Mouse (Mus musculus) gastrocnemius, postnatal 14 days (tissue): ENCODE measurements at regions not wholly inside any gene's neighbourhood (a gene's known extent, or its start where the extent isn't known, plus 50 kb on each side); places are given as distances from the start of the nearest gene placed in this dataset.
"Not testable (repeated sequence)": the region's sequence is repeated elsewhere in the genome, so short reads cannot be mapped to it uniquely, and the experiment has no call there.

Experiments used
- DNase-seq: peaks from one replicate; pipeline ENCODE4 v3.0.0; 2021; ENCODE audit warnings: mixed read lengths
- intact Hi-C: fragments of 180-260 bp; cut with DNase I; formaldehyde crosslinking; loops from one replicate; pipeline ENCODE4 v1.15.1; 2025; ENCODE audit warnings: low total_unique reads

DNA sequence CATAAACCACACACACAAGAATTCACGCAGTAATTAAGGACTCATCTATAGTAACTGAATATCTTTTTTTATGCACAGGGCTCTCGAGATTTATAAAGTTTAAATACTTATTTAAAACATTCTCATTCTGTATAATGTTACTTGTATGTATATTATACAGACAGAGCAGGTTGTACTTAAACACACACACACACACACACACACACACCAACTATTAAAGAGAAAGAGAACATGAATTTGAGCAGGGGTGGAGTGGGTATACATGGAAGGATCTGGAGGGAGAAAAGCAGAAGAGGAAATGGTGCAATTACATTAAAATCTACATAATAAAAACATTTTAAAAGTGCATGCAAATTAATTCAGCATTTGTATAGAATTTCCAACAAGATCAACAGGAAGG lies 518.8 kb downstream of the Lmo7 start:
- DNase-seq = no peak
- intact Hi-C loops = no loop called here

DNA sequence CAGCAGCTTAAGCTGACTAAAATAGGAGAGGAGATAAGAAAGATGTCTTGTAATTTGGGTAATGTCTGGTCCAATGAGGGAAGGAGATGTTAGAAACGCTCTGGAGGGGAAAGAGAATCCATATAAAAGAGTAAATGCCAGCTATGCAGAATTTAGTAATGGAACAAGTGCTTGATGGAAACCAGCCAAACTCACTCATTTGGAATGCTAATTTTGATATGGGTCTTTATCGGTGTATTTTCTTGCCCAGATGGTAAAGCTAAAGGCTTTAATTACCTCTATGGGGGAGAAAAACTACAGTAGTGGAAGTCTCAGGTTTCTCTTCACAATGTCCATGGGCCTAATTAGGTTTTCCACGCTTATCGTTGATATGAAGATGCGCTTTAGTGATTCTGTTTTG lies 518.3 kb downstream of the Lmo7 start:
- intact Hi-C loops = no loop called here
- no peak for DNase-seq

DNA sequence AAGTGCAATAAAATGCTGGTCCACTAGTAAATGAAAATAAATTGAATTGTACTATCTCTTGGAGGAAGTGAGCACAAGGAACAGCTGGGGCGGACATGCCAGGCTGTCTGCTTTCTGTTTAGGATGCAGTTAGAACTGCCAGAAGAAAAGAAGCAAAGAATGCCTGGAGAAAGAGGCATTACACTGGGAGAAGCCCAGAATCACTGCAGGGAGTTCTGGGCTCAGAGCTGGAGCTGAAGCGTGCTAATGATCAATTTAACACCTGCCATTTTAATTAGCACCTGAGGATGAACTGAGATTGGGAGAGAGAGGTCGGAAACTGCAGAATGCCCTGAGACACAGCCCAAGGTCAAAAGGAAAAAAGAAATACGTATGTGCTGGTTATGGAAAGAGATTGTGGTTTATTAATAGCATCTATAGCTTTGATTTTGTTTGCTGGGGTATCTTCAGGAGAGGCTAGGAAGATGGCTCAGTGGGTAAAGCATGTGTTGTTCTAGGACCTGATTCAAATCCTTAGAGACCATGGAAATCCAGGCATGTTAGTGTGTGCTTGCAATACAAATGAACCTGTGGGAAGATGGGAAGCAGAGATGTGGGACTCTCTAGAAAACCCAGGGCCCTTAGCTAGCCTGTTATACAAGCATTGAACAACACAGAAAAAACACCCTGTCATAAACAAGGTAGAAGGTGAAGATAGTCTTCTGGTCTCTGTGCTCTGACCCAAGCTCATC lies 514.2 kb downstream of the Lmo7 start:
- intact Hi-C loops = no loop called here
- DNase-seq = no peak

DNA sequence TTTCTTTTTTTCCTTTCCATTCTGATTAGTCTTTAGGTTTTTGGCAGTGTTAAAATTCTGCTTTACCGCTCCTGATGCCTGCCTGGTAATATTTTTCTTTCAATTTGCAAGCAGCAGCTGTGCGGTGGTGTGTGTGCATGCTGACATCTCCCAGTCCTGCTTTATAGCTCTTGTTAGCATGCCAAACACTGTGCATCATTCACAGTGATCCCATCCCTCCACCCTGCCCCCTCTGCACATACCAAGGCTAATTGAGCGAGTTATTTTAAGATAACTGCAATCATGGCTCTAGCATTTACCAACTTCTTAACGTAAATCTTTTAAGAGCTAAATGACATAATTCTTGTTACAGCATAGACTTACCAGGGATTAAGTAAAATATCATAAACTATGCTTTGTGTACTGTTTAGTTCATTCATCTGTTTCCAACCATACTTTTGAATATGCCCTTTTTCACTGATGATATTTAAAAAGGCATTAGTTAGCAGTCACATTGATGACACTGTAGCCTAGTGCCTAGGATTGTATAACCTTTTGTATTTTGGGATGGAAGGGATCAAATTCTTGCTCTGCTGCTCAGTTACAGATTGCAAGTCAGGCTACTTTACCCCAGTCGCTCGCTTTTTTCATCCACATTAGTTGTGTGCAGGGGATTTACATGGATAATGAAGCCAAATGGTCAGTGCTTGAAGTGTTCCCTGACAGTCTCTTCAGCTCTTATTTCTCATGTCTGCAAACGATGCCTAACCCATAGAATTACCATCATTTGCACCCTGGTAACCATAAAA lies 487.0 kb downstream of the Lmo7 start:
- no peak for DNase-seq

DNA sequence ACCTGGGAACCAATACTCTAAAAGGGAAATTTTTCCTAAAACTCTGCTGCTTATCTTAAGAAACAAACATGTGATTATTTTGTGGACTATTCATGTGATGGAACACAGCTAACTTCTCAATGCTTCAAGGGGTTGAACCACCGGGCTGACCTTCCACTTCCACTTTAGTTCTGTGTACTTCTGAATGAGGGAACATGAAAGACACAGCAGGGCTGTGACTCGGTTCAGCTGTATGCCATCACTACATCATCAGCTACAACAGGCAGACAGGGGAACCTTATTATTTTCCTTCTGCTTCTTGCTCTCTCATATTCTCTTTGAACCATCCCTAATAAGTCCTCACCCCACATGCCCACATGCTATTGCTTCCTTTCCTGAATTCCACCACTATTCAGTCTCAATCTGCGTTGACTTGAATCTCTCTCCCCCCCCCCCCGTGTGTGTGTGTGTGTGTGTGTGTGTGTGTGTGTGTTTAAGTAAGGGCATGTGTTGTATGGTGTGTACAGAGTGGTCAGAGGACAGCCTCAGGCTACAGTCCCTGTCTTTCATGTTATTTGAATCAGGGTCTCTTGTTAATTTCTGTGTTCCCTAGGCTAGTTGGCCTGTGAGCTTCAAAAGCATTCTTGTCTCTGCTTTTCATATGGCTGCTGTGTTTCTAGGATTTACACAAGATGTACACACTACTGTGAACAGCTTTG lies 485.7 kb downstream of the Lmo7 start:
- DNase-seq = no peak
- intact Hi-C loops = no loop called here

More for the DNA sequence above, 487.0 kb downstream of the Lmo7 start:
- intact Hi-C loops = no loop called here

DNA sequence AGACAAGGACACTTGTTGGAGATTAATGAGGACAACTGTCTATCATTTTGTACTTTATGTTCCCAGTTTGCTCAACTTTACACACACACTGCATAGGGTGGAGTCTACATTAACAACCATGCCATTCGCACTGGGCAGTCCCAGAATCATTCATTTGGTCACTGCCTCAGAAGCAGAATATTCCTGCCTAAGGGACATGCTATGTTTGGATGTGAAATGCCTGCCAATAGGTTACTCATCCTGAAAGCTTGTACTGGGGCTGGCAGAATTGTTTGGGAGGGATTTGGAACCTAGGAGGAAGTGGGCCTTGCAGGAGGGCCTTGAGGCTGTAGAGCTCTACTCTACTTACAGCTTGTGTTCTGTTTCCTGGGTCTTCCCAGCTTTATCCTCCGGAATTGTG lies 482.3 kb downstream of the Lmo7 start:
- DNase-seq = no peak
- intact Hi-C loops = no loop called here

DNA sequence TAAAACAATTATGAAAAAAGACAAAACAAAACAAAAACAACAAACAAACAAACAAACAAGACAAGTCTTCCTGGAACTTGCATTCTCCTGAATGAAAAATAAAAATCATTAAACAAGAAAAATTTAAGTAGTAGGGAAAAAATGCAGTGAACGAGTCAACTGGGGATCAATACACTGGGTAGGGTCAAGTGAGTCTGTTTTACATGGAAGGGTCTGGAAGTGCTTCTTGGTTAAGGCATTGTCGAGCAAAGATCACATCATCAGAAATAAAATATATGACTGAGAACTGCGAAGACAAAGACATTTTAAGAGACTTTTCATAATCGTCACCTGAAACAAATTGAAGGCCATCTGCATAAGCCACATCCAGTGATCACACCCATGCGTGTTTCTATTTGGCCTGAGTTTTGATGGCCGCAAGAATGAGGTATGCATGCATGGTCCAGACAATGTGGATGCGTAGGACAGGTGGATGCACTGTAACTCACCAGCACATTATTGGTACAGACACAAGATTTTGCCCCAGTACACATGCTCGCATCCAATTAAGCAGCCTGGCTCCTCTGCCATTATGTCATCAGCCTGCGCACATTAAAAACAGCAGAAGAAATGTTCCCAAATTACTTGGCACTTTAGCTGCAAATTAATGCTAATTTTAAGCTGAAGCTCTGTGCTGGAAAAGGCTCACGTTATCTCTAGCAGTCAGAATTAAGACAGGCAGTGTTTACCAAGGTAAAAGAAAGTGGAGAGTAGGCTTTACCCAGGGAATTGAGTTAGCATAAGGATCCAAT lies 475.3 kb downstream of the Lmo7 start:
- intact Hi-C loops = no loop called here
- DNase-seq = no peak

DNA sequence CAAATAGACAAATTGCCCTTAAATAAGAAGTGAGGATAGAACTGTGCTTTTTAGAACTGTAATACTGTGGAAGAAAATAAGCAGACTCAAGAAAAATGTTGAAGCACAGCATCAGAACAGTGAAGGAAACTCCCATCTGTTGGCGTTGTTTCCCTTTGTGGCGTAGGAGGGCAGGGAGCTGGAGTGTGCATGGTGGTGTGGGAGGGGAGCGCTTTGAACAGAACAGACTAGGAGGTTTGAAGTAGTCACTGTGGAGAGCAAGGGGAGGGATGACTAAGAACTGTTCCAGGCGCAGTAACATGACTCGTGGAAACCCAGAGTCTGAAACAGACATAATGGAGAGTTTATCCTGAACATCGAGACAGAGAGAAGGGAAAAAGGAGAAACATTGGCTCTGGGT lies 469.7 kb downstream of the Lmo7 start:
- intact Hi-C loops = no loop called here
- DNase-seq = no peak

DNA sequence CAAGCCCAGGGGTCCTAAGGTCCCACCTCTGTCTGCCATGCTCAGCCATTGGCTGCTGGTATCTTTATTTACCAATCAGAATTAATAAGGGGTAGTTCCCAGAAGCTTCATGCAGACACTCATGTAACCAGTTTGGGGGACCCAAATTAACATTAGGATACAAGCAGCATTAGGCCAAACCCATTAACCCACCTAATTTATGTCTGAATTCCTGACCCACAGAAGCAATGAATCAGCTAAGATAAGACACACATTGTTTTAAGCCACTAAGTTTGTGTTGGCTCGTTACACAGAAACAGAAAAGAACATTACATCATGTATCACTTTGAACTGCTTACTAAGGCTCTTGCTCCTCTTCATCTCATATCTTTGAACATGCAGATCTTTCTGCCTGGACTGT lies 461.0 kb downstream of the Lmo7 start:
- no peak for DNase-seq
- intact Hi-C loops = no loop called here

DNA sequence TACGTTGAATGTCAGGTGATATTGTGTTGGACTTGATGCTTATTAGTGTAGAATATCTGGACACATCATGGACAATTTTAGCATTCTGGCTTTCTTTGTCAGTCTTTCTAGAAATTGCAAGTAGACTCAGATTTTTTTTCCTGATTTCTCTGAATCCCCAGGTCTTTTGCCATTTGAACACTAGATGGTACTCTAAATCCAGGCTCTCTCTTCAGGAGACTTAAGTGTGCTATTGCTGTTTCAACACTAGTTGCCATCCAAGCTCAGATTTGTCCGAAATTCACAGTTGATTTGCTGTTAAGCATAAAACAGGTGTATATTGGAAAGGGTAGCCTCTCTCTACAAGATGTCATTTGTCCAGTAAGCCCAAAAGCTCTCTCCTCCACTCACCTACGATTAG lies 451.5 kb downstream of the Lmo7 start:
- DNase-seq = no peak
- intact Hi-C loops = no loop called here

DNA sequence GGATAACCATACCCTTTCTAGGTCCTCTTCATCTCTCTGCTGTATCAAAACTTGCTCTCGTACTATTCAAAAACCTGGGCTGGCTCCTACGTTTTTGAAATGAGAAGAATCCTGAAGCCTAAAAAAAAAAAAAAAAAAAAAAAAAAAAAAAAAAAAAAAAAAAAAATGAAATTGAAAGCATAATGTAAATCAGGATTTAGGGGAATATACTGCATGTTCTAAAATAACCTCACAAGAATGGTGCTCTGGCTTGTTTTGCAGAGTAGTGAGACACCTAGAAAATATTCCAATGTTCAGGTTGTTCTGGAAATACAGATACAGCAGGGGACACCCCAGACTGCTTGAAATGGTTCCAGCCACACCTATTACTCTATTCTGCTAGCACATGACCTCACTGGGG lies 442.0 kb downstream of the Lmo7 start:
- no peak for DNase-seq
- intact Hi-C loops = no loop called here

DNA sequence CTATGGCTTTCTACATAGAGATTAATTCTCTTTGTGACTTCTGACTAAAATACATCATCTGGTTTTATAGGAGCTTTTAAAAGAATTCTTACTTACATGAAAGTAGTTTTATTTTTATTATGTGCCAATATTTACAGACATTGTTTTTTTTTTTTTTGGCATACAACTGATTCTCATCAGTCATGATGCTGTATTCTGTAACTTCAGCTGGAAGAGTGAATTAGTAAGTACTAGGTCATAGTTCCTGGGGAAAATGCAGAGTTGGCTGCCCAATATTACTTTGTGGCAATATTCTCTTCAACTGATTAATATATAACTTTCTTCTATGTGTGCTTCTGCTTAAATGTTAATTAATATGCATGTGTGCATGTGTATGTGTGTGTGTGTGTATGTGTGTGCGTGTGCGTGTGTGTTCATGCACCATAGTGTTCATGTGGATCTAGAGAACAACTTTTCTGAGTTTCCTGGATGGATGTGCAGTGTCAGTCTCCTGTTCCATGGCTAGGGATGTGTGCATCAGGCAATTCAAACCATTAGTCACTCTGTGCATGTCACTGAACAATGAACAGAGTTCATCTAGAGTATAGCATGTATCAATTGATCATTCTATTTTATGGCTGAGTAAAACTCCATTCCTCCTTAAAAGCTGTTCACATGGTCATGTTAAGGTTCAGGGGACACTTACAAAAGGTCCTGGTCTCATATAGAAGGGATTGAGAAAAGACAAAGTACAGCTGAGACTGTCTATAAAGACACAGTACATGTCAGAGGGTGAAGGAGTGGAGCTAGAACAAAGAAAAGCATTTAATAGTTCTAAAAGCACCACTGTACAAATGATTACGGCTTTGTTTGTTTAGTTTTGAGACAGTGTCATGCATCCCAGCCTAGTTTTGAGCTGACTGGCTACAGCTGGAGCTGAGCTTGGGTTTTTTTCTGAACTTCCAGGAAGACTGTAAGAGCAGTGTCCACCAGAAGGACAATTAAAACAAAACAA lies 431.8 kb downstream of the Lmo7 start:
- intact Hi-C loops = no loop called here
- no peak for DNase-seq

DNA sequence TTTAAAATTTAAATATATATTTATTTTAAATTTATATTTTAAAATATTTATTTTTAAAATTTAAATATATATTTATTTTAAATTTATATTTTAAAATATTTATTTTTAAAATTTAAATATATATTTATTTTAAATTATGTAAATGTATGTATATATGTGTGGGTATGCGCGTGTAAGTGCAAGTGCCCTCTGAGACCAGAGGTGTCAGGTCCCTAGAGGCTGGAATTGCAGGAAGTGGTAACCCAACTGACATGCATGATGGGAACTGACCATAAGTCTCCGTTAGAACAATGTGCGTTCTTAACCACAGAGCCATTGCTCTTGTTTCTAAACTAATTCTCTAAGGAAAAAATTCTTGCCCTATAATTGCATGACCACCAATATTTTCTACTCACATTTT lies 420.7 kb downstream of the Lmo7 start:
- intact Hi-C loops = not testable (repeated sequence)

DNA sequence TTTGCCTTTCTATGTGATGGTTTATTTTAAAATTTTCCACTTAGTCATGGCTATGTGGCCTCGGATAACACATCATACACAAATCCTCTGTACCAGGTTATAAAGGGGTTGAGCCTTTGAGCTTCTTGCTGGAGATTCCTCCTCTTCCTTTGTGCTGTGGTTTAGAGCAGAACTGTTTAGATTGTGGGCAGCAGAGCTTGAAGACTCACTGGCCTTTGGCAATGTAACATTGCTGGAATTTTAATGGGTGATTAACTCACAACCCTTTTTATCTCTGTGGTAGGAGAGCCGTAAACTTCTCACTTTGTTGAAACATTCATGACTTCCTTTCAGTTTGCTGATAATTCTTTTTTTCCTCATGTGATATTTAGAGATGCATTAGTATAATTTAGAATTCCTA lies 413.0 kb downstream of the Lmo7 start:
- intact Hi-C loops = no loop called here
- DNase-seq = no peak

More for the DNA sequence above, 420.7 kb downstream of the Lmo7 start:
- DNase-seq = not testable (repeated sequence)

DNA sequence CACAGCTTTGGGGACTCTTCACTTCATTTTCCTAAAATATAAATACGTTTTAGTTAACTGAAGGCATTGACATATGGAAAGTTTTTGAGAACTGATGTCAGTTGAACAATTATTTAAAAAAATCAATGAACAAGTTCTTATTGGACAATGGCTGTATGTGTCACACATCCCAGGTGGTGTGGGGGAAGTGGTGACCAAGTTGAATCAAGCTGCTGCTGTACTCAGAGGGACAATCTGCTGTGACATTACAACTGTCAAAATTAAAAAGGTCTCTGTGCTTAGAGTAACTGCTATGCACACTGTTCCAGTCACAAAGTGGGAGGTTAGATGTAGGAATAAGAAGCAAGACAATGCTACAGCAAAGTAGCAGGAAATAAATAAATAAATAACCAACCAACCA lies 409.2 kb downstream of the Lmo7 start:
- intact Hi-C loops = no loop called here
- DNase-seq = no peak

DNA sequence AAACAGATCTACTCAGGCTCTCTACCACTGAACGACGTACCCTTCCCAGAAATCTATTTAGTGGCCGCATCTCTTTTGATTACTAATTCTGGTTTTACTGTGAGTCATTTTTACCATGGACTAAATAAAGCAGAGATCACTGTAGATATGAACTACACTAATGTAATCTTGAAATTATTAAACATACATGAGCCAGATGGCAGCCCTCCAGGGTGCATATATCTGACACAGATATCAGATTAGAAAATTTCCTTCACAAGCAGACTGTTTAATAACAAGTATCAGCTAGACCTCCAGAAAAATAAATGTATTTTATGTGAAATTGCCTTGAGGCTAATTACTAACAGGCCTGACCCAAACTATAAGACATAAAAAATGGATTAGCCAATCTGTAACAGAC lies 388.4 kb downstream of the Lmo7 start:
- intact Hi-C loops = no loop called here
- DNase-seq = no peak

DNA sequence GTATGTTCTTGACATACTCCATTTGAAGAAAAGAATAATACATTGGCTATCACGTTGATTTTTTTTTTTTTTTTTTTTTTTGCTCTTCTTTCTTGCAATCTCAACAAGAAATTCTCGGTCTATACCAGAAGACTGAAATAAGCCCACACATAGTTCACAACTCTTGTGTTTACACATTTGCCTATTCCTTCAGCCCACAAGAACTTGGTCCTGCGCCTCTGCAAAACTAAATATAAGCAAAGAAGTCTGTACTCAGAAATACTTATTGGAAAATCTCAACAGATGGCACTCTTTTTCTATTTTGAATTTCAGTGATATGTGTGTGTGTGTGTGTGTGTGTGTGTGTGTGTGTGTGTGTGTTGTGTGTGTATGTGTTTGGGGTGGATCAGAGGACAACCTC lies 376.4 kb downstream of the Lmo7 start:
- intact Hi-C loops = no loop called here
- DNase-seq = no peak

DNA sequence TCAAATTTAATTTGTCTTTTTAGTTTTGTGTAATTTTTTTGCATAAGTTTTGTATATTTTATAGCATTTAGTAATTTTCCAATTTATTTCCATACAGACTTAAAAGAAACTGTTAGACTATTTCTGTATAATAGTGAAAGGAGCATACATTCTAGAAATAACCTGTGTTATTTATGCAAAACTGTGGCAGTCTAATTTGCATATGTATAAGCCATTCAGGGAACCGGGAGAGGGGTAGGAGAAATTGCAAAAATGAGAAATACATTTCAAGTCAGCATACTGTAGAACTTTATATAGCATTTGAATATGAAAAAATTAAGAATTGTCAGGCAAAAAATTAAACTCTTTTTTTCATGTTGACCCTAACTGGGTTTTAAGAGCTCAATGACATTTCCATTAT lies 364.3 kb downstream of the Lmo7 start:
- intact Hi-C loops = no loop called here
- DNase-seq = no peak

DNA sequence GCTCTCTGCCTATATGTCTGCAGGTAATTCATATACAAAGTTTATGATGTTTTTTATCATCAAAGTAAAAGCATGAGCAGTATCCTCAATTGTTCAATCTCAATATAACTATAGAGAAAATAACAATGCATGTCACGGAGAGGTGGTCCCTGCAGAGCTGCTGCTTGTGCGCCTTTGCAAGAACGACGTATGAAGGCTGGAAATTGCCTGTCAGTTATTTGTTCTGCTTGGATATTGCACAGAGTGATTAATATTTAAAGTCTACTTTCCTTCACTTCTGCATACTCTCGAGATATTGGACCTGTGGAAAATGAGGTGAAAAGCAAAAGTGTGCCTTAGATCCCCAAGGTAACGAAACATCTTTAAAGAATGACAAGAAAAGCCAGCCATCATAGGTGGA lies 362.8 kb downstream of the Lmo7 start:
- intact Hi-C loops = no loop called here
- no peak for DNase-seq
